Mouse (Mus musculus): ENCODE measurements around the gene 1600014C10Rik.

- TF ChIP-seq EP300 (IDR thresholded peaks at IDR 0.05; ENCODE audit: low read depth) (no peak), CTCF (IDR thresholded peaks at IDR 0.05; ENCODE audit: low read depth) (no peak)
Measured at GRCm38 (mm10) chr7:38140324-38140723, 42.7 kb upstream of the 1600014C10Rik start.
